Mouse (Mus musculus) neural tube, embryonic 10.5 days (tissue): ENCODE results near the gene Fosl1.

Experiments used
- DNase-seq: peaks from one replicate; pipeline ENCODE4 v3.0.0-alpha.2; 2017; ENCODE audit warnings: low spot score; ENCODE audit errors: extremely low spot score

The Fosl1 gene

GRCm38 (mm10) chr19:5456922-5457745 is 9.8 kb downstream of the Fosl1 start:
- DNase-seq, result peak; percentile 95

GRCm38 (mm10) chr19:5457746-5458442 is 10.5 kb downstream of the Fosl1 start, which contains the start of gene Ccdc85b:
Ccdc85b (minus strand) TSS chr19:5457894.
- DNase-seq, result no peak

- no peak for DNase-seq
These were observed 11.7 kb downstream of the Fosl1 start for GRCm38 (mm10) chr19:5459019-5459418.

- DNase-seq, result no peak
These were observed 12.5 kb downstream of the Fosl1 start for GRCm38 (mm10) chr19:5459896-5460295.

- peak; percentile 95 for DNase-seq
These were observed 13.1 kb downstream of the Fosl1 start, which contains the start of gene Fibp for GRCm38 (mm10) chr19:5460465-5460911. Fibp (plus strand) TSS chr19:5460615.

- no peak for DNase-seq
These were observed 14.1 kb downstream of the Fosl1 start for GRCm38 (mm10) chr19:5461411-5461810.

GRCm38 (mm10) chr19:5463212-5463611 is 15.9 kb downstream of the Fosl1 start:
- DNase-seq, result no peak

GRCm38 (mm10) chr19:5463791-5464562 is 16.6 kb downstream of the Fosl1 start:
- peak; percentile 76 for DNase-seq

- DNase-seq, result no peak
These were observed 17.7 kb downstream of the Fosl1 start for GRCm38 (mm10) chr19:5465037-5465436.

GRCm38 (mm10) chr19:5466916-5467500 is 19.7 kb downstream of the Fosl1 start:
- DNase-seq, result no peak

GRCm38 (mm10) chr19:5468374-5468773 is 21.0 kb downstream of the Fosl1 start, which contains the start of gene Ctsw:
Ctsw (minus strand) TSS chr19:5468507.
- DNase-seq, result no peak

- no peak for DNase-seq
These were observed 24.5 kb downstream of the Fosl1 start for GRCm38 (mm10) chr19:5471846-5472245.

- no peak for DNase-seq
These were observed 25.5 kb downstream of the Fosl1 start for GRCm38 (mm10) chr19:5472857-5473256.

- DNase-seq, result peak; percentile 75
These were observed 26.4 kb downstream of the Fosl1 start, which contains the start of gene Efemp2 for GRCm38 (mm10) chr19:5473720-5474119. Efemp2 (plus strand) TSS chr19:5473954.

- DNase-seq, result peak; percentile 67
These were observed 27.1 kb downstream of the Fosl1 start for GRCm38 (mm10) chr19:5474281-5475068.

- no peak for DNase-seq
These were observed 27.8 kb downstream of the Fosl1 start for GRCm38 (mm10) chr19:5475069-5475714.

GRCm38 (mm10) chr19:5477004-5477667 is 29.8 kb downstream of the Fosl1 start:
- DNase-seq, result no peak

- DNase-seq, result no peak
These were observed 30.4 kb downstream of the Fosl1 start for GRCm38 (mm10) chr19:5477668-5478300.

GRCm38 (mm10) chr19:5480016-5480415 is 32.7 kb downstream of the Fosl1 start:
- DNase-seq, result no peak
